Mouse (Mus musculus) left cerebral cortex, postnatal 4 days (tissue): Measurements from ENCODE around the gene Gm20458. TPM values are rescaled to one million over a fixed set of nuclear protein-coding genes. Genes with fewer than 3 reads are reported as not detected.
A peak's percentile ranks its signal among the peaks of the same experiment; 100 is the strongest.

ENCODE experiments used
- DNase-seq: peaks from one replicate; pipeline ENCODE4 v3.0.0-alpha.2; 2022
- intact Hi-C: fragments of 180-260 bp; cut with DNase I; formaldehyde crosslinking; loops from one replicate; pipeline ENCODE4 v1.15.1; 2025
- total RNA-seq, 2 experiments: library from RNA; stranded (reverse); gene quantifications; 2 replicates each; pipeline ENCODE4 v1.2.3; 2021

The Gm20458 gene
- total RNA-seq, 2 experiments from 2014 or later = 2.9 TPM; not detected in 1

GRCm38 (mm10) chr2:164448921-164449320 lies 11.8 kb upstream of the Gm20458 start:
- DNase-seq = no peak
- intact Hi-C loops = no loop called here

GRCm38 (mm10) chr2:164449341-164450042 lies 11.3 kb upstream of the Gm20458 start:
- intact Hi-C loops = no loop called here
- DNase-seq = no peak

GRCm38 (mm10) chr2:164452000-164452676 lies 8.6 kb upstream of the Gm20458 start:
- DNase-seq = no peak
- intact Hi-C loops = no loop called here

GRCm38 (mm10) chr2:164453047-164453757 lies 7.6 kb upstream of the Gm20458 start:
- intact Hi-C loops = no loop called here
- no peak for DNase-seq

- intact Hi-C loops = no loop called here
- no peak for DNase-seq
Measured at GRCm38 (mm10) chr2:164453887-164454500, 6.8 kb upstream of the Gm20458 start.

GRCm38 (mm10) chr2:164454846-164455245 lies 5.9 kb upstream of the Gm20458 start:
- intact Hi-C loops = loop anchor here (5.0 kb wide), 1 partner anchor 38 kb away; no protein-coding TSS in a partner anchor
- no peak for DNase-seq

GRCm38 (mm10) chr2:164455421-164456190 lies 5.2 kb upstream of the Gm20458 start:
- intact Hi-C loops = loop anchor here (5.0 kb wide), 1 partner anchor 38 kb away; no protein-coding TSS in a partner anchor
- no peak for DNase-seq

- intact Hi-C loops = loop anchor here (5.0 kb wide), 1 partner anchor 39 kb away; no protein-coding TSS in a partner anchor
- DNase-seq = no peak
Measured at GRCm38 (mm10) chr2:164456413-164456812, 4.4 kb upstream of the Gm20458 start.

- no peak for DNase-seq
- intact Hi-C loops = loop anchor here (5.0 kb wide), 1 partner anchor 40 kb away; no protein-coding TSS in a partner anchor
Measured at GRCm38 (mm10) chr2:164456864-164457300, 3.9 kb upstream of the Gm20458 start, which contains the start of gene Sys1. TSS of gene Sys1 (plus strand) at chr2:164456964.

GRCm38 (mm10) chr2:164457942-164458341 lies 2.8 kb upstream of the Gm20458 start:
- intact Hi-C loops = loop anchor here (5.0 kb wide), 1 partner anchor 41 kb away; no protein-coding TSS in a partner anchor
- DNase-seq = no peak

GRCm38 (mm10) chr2:164458535-164458934 lies 2.2 kb upstream of the Gm20458 start:
- intact Hi-C loops = loop anchor here (5.0 kb wide), 1 partner anchor 41 kb away; no protein-coding TSS in a partner anchor
- no peak for DNase-seq

- DNase-seq = no peak
- intact Hi-C loops = no loop called here
Measured at GRCm38 (mm10) chr2:164465161-164465560, 4.4 kb downstream of the Gm20458 start.

- intact Hi-C loops = no loop called here
- DNase-seq = no peak
Measured at GRCm38 (mm10) chr2:164466787-164467186, 6.0 kb downstream of the Gm20458 start.

- intact Hi-C loops = no loop called here
- peak; percentile 59 for DNase-seq
Measured at GRCm38 (mm10) chr2:164470254-164470653, 9.5 kb downstream of the Gm20458 start.

GRCm38 (mm10) chr2:164473624-164474023 lies 12.9 kb downstream of the Gm20458 start, which contains the start of gene Trp53tg5:
TSS of gene Trp53tg5 (minus strand) at chr2:164473724.
- no peak for DNase-seq
- intact Hi-C loops = no loop called here

- DNase-seq = no peak
- intact Hi-C loops = no loop called here
Measured at GRCm38 (mm10) chr2:164485681-164486257, 25.0 kb downstream of the Gm20458 start, which contains the start of gene Dbndd2. TSS of gene Dbndd2 (plus strand) at chr2:164486106.

GRCm38 (mm10) chr2:164486258-164487114 lies 25.7 kb downstream of the Gm20458 start:
- peak; percentile 48 for DNase-seq
- intact Hi-C loops = no loop called here

- no peak for DNase-seq
- intact Hi-C loops = no loop called here
Measured at GRCm38 (mm10) chr2:164487115-164487527, 26.4 kb downstream of the Gm20458 start.
